Mouse (Mus musculus): ENCODE measurements around the gene Vps13d. TPM values are rescaled to one million over a fixed set of nuclear protein-coding genes. Genes with fewer than 3 reads are reported as not detected.

Vps13d gene
- polyA plus RNA-seq, 1 experiment, result 7.3 TPM

GRCm38 (mm10) chr4:145211076-145211475 is 16.3 kb upstream of the Vps13d start:
- no peaks in the 10 kb centered on the region for H3K36me3 ChIP-seq (ENCODE audit: control insufficient read depth, insufficient read depth, low read length)
- H3K4me1 ChIP-seq (ENCODE audit: control insufficient read depth, insufficient read depth, low read length), result peaks cover 6% of the 10 kb centered on the region
- no peaks in the 10 kb centered on the region for H3K27me3 ChIP-seq (ENCODE audit: control insufficient read depth, insufficient read depth, low read length)
- TF ChIP-seq CTCF (IDR thresholded peaks at IDR 0.05; ENCODE audit: control insufficient read depth, insufficient read depth, insufficient replicate concordance, low read depth, low read length) (no peak), POLR2A (IDR thresholded peaks at IDR 0.05; ENCODE audit: control insufficient read depth, low read depth, low read length) (no peak)
- H3K27ac ChIP-seq (ENCODE audit: control insufficient read depth, insufficient read depth, low read depth, low read length), result no peak overlapping the region
- no peak overlapping the region for H3K4me3 ChIP-seq (ENCODE audit: control insufficient read depth, low read depth, low read length)

GRCm38 (mm10) chr4:145210564-145210963 is 15.8 kb upstream of the Vps13d start:
- H3K36me3 ChIP-seq (ENCODE audit: control insufficient read depth, insufficient read depth, low read length), result no peaks in the 10 kb centered on the region
- no peak for TF ChIP-seq POLR2A (IDR thresholded peaks at IDR 0.05; ENCODE audit: control insufficient read depth, low read depth, low read length)
- no peak for TF ChIP-seq CTCF (IDR thresholded peaks at IDR 0.05; ENCODE audit: control insufficient read depth, insufficient read depth, insufficient replicate concordance, low read depth, low read length)
- H3K27me3 ChIP-seq (ENCODE audit: control insufficient read depth, insufficient read depth, low read length), result no peaks in the 10 kb centered on the region

GRCm38 (mm10) chr4:145209690-145210088 is 14.9 kb upstream of the Vps13d start:
- TF ChIP-seq CTCF (IDR thresholded peaks at IDR 0.05; ENCODE audit: control insufficient read depth, insufficient read depth, insufficient replicate concordance, low read depth, low read length) (no peak), POLR2A (IDR thresholded peaks at IDR 0.05; ENCODE audit: control insufficient read depth, low read depth, low read length) (no peak)
- Histone ChIP-seq H3K4me1 (ENCODE audit: control insufficient read depth, insufficient read depth, low read length) (peaks cover 5% of the 10 kb centered on the region), H3K27me3 (ENCODE audit: control insufficient read depth, insufficient read depth, low read length) (no peaks in the 10 kb centered on the region), H3K36me3 (ENCODE audit: control insufficient read depth, insufficient read depth, low read length) (no peaks in the 10 kb centered on the region), H3K27ac (ENCODE audit: control insufficient read depth, insufficient read depth, low read depth, low read length) (no peak overlapping the region), H3K4me3 (ENCODE audit: control insufficient read depth, low read depth, low read length) (no peak overlapping the region)

More at GRCm38 (mm10) chr4:145210564-145210963, 15.8 kb upstream of the Vps13d start:
- no peak overlapping the region for H3K27ac ChIP-seq (ENCODE audit: control insufficient read depth, insufficient read depth, low read depth, low read length)
- H3K4me3 ChIP-seq (ENCODE audit: control insufficient read depth, low read depth, low read length), result no peak overlapping the region
- peaks cover 6% of the 10 kb centered on the region for H3K4me1 ChIP-seq (ENCODE audit: control insufficient read depth, insufficient read depth, low read length)

- Histone ChIP-seq H3K4me1 (ENCODE audit: control insufficient read depth, insufficient read depth, low read length) (peaks cover 2% of the 10 kb centered on the region), H3K27me3 (ENCODE audit: control insufficient read depth, insufficient read depth, low read length) (no peaks in the 10 kb centered on the region), H3K4me3 (ENCODE audit: control insufficient read depth, low read depth, low read length) (no peak overlapping the region), H3K36me3 (ENCODE audit: control insufficient read depth, insufficient read depth, low read length) (no peaks in the 10 kb centered on the region), H3K27ac (ENCODE audit: control insufficient read depth, insufficient read depth, low read depth, low read length) (no peak overlapping the region)
- TF ChIP-seq CTCF (IDR thresholded peaks at IDR 0.05; ENCODE audit: control insufficient read depth, insufficient read depth, insufficient replicate concordance, low read depth, low read length), result no peak
- no peak for TF ChIP-seq POLR2A (IDR thresholded peaks at IDR 0.05; ENCODE audit: control insufficient read depth, low read depth, low read length)
Measured at GRCm38 (mm10) chr4:145209076-145209689, 14.4 kb upstream of the Vps13d start.

- Histone ChIP-seq H3K4me1 (ENCODE audit: control insufficient read depth, insufficient read depth, low read length) (no peaks in the 10 kb centered on the region; the same call in 1 of the 2 replicates), H3K36me3 (ENCODE audit: control insufficient read depth, insufficient read depth, low read length) (no peaks in the 10 kb centered on the region), H3K4me3 (ENCODE audit: control insufficient read depth, low read depth, low read length) (no peak overlapping the region), H3K27ac (ENCODE audit: control insufficient read depth, insufficient read depth, low read depth, low read length) (no peak overlapping the region), H3K27me3 (ENCODE audit: control insufficient read depth, insufficient read depth, low read length) (no peaks in the 10 kb centered on the region)
- no peak for TF ChIP-seq POLR2A (IDR thresholded peaks at IDR 0.05; ENCODE audit: control insufficient read depth, low read depth, low read length)
Measured at GRCm38 (mm10) chr4:145207718-145208371, 13.0 kb upstream of the Vps13d start.

GRCm38 (mm10) chr4:145204779-145205178 is 10.0 kb upstream of the Vps13d start:
- Histone ChIP-seq H3K36me3 (ENCODE audit: control insufficient read depth, insufficient read depth, low read length) (no peaks in the 10 kb centered on the region), H3K4me3 (ENCODE audit: control insufficient read depth, low read depth, low read length) (no peak overlapping the region), H3K27ac (ENCODE audit: control insufficient read depth, insufficient read depth, low read depth, low read length) (no peak overlapping the region), H3K27me3 (ENCODE audit: control insufficient read depth, insufficient read depth, low read length) (no peaks in the 10 kb centered on the region), H3K4me1 (ENCODE audit: control insufficient read depth, insufficient read depth, low read length) (no peaks in the 10 kb centered on the region; the same call in 1 of the 2 replicates)
- no peak for TF ChIP-seq CTCF (IDR thresholded peaks at IDR 0.05; ENCODE audit: control insufficient read depth, insufficient read depth, insufficient replicate concordance, low read depth, low read length)
- no peak for TF ChIP-seq POLR2A (IDR thresholded peaks at IDR 0.05; ENCODE audit: control insufficient read depth, low read depth, low read length)

GRCm38 (mm10) chr4:145203305-145203704 is 8.5 kb upstream of the Vps13d start:
- no peaks in the 10 kb centered on the region for H3K36me3 ChIP-seq (ENCODE audit: control insufficient read depth, insufficient read depth, low read length)
- no peaks in the 10 kb centered on the region; the same call in 1 of the 2 replicates for H3K4me1 ChIP-seq (ENCODE audit: control insufficient read depth, insufficient read depth, low read length)
- no peak overlapping the region for H3K4me3 ChIP-seq (ENCODE audit: control insufficient read depth, low read depth, low read length)
- H3K27ac ChIP-seq (ENCODE audit: control insufficient read depth, insufficient read depth, low read depth, low read length), result no peak overlapping the region
- H3K27me3 ChIP-seq (ENCODE audit: control insufficient read depth, insufficient read depth, low read length), result no peaks in the 10 kb centered on the region
- TF ChIP-seq CTCF (IDR thresholded peaks at IDR 0.05; ENCODE audit: control insufficient read depth, insufficient read depth, insufficient replicate concordance, low read depth, low read length) (no peak), POLR2A (IDR thresholded peaks at IDR 0.05; ENCODE audit: control insufficient read depth, low read depth, low read length) (no peak)

All from testis, adult 2 months (tissue).